Mouse (Mus musculus) large intestine, adult 2 months (tissue): ENCODE measurements around the gene Lrrc20. TPM values are rescaled to one million over a fixed set of nuclear protein-coding genes. Genes with fewer than 3 reads are reported as not detected.

ENCODE experiments used
- DNase-seq: peaks from one replicate; pipeline ENCODE4 v3.0.0-alpha.2; 2012; ENCODE audit warnings: low read depth, low spot score
- WGBS: fragments of 180-500 bp; shearing (Covaris S2); methylation state at CpG from one replicate; pipeline ENCODE4 v1.1.7; 2018; 5-methylcytosine and 5-hydroxymethylcytosine counted together
- polyA plus RNA-seq: library from polyadenylated mRNA; depleted of rRNA; stranded (reverse); fragments of >200 nt; gene quantifications from 2 replicates; pipeline ENCODE4 v1.2.3, GENCODE M21; 2012

Lrrc20 gene
- polyA plus RNA-seq, 1 experiment = 7.8 TPM

- 31% methylated on average over 7 of the region's 7 CpGs for WGBS
- DNase-seq = peak; percentile 25
These were observed 31.0 kb downstream of the Lrrc20 start for GRCm38 (mm10) chr10:61506381-61507200.

- DNase-seq = no peak
- 76% methylated on average over 5 of the region's 5 CpGs for WGBS
These were observed 34.3 kb downstream of the Lrrc20 start for GRCm38 (mm10) chr10:61509873-61510272.

- no peak for DNase-seq
- WGBS = 48% methylated on average over 7 of the region's 7 CpGs
These were observed 35.2 kb downstream of the Lrrc20 start for GRCm38 (mm10) chr10:61510809-61511208.

GRCm38 (mm10) chr10:61512215-61512889, 36.8 kb downstream of the Lrrc20 start:
- 70% methylated on average over 11 of the region's 11 CpGs for WGBS
- no peak for DNase-seq

GRCm38 (mm10) chr10:61516866-61517265, 41.3 kb downstream of the Lrrc20 start:
- WGBS = 44% methylated on average over 5 of the region's 5 CpGs
- DNase-seq = no peak

- no peak for DNase-seq
- whole genome bisulfite sequencing = 51% methylated on average over 12 of the region's 12 CpGs
These were observed 41.9 kb downstream of the Lrrc20 start for GRCm38 (mm10) chr10:61517296-61518071.

- DNase-seq = no peak
- 95% methylated on average over 9 of the region's 9 CpGs for WGBS
These were observed 42.7 kb downstream of the Lrrc20 start for GRCm38 (mm10) chr10:61518320-61518719.

GRCm38 (mm10) chr10:61519491-61519890, 43.9 kb downstream of the Lrrc20 start:
- DNase-seq = no peak
- 66% methylated on average over 2 of the region's 2 CpGs for WGBS

GRCm38 (mm10) chr10:61520714-61521113, 45.1 kb downstream of the Lrrc20 start:
- 89% methylated on average over 6 of the region's 6 CpGs for WGBS
- no peak for DNase-seq

GRCm38 (mm10) chr10:61530936-61531335, 55.3 kb downstream of the Lrrc20 start:
- WGBS = 88% methylated on average over 3 of the region's 3 CpGs
- DNase-seq = no peak

- 94% methylated on average over 7 of the region's 7 CpGs for WGBS
- DNase-seq = no peak
These were observed 57.7 kb downstream of the Lrrc20 start for GRCm38 (mm10) chr10:61533285-61533684.

- WGBS = 61% methylated on average over 3 of the region's 3 CpGs
- DNase-seq = no peak
These were observed 58.9 kb downstream of the Lrrc20 start for GRCm38 (mm10) chr10:61534371-61535101.

GRCm38 (mm10) chr10:61535441-61535840, 59.8 kb downstream of the Lrrc20 start:
- 82% methylated on average over 4 of the region's 4 CpGs for WGBS
- DNase-seq = no peak

GRCm38 (mm10) chr10:61536130-61537035, 60.8 kb downstream of the Lrrc20 start:
- no peak for DNase-seq
- 7% methylated on average over 20 of the region's 20 CpGs for WGBS

- 63% methylated on average over 5 of the region's 5 CpGs for WGBS
- no peak for DNase-seq
These were observed 61.4 kb downstream of the Lrrc20 start for GRCm38 (mm10) chr10:61537036-61537380.

- WGBS = 66% methylated on average over 4 of the region's 4 CpGs
- DNase-seq = no peak
These were observed 62.8 kb downstream of the Lrrc20 start for GRCm38 (mm10) chr10:61538446-61538845.

GRCm38 (mm10) chr10:61544127-61544862, 68.7 kb downstream of the Lrrc20 start:
- 24% methylated on average over 12 of the region's 12 CpGs for WGBS
- DNase-seq = peak; percentile 39

GRCm38 (mm10) chr10:61544863-61545240, 69.3 kb downstream of the Lrrc20 start:
- DNase-seq = no peak
- WGBS = 33% methylated on average over 9 of the region's 9 CpGs
